Mouse (Mus musculus) CH12.LX (cell line): ENCODE measurements at regions not wholly inside any gene's neighbourhood (a gene's known extent, or its start where the extent isn't known, plus 50 kb on each side); places are given as distances from the start of the nearest gene placed in this dataset.

Experiments
- DNase-seq: peaks from one replicate; pipeline ENCODE4 v3.0.0-alpha.2; 2013; ENCODE audit errors: extremely low read depth
- H3K27ac ChIP-seq: 2 replicates; pipeline ENCODE4 v1.5.1; 2012; ENCODE audit warnings: low read depth, mild to moderate bottlenecking, control low read depth, moderate library complexity; ENCODE audit not compliant: insufficient read depth
- H3K27me3 ChIP-seq: replicated peaks from 2 replicates; pipeline ENCODE3; 2012; ENCODE audit warnings: inconsistent platforms
- H3K36me3 ChIP-seq, 2 experiments: replicated peaks in 1 of 2; 2 replicates each; pipeline versions ENCODE3 to v1.6.1; 2012; ENCODE audit warnings: inconsistent platforms in 1 of 2, low read length in 1 of 2, mild to moderate bottlenecking in 1 of 2, mixed read lengths in 1 of 2, moderate library complexity in 1 of 2; ENCODE audit not compliant: control insufficient read depth in 1 of 2, insufficient read depth in 1 of 2
- H3K4me1 ChIP-seq, 2 experiments: 2 replicates each; pipeline ENCODE4 v1.6.1; 2012; ENCODE audit warnings: inconsistent platforms in 1 of 2, moderate library complexity in 1 of 2; ENCODE audit not compliant: insufficient read depth in 2 of 2, control insufficient read depth in 1 of 2
- H3K4me2 ChIP-seq: 2 replicates; pipeline ENCODE4 v1.6.1; 2012; ENCODE audit warnings: low read depth, mild to moderate bottlenecking, control low read depth; ENCODE audit not compliant: poor library complexity, insufficient read depth, severe bottlenecking
- H3K4me3 ChIP-seq, 3 experiments: fragments of 150-350 bp in 1 of 3; sonication (generic) in 1 of 3; replicated peaks in 1 of 3; 2 replicates each; pipeline versions ENCODE3 to v1.5.1; 2011 to 2012; ENCODE audit warnings: low read depth in 2 of 3, low read length in 2 of 3, mild to moderate bottlenecking in 2 of 3, moderate library complexity in 2 of 3, control low read depth in 1 of 3, improper control_type of control experiment in 1 of 3, inconsistent platforms in 1 of 3, mixed read lengths in 1 of 3; ENCODE audit not compliant: poor library complexity in 1 of 3
- H3K79me2 ChIP-seq: replicated peaks from 2 replicates; pipeline ENCODE4 v1.6.1; 2012; ENCODE audit warnings: mild to moderate bottlenecking, moderate library complexity; ENCODE audit not compliant: control insufficient read depth, poor library complexity, insufficient read depth, severe bottlenecking; ENCODE audit errors: extremely low read depth
- H3K9ac ChIP-seq: 2 replicates; pipeline ENCODE4 v1.6.1; 2012; ENCODE audit warnings: low read depth, mild to moderate bottlenecking, control low read depth, moderate library complexity; ENCODE audit not compliant: insufficient read depth
- H3K9me3 ChIP-seq: replicated peaks from 2 replicates; pipeline ENCODE3; 2012; ENCODE audit warnings: low read length, inconsistent platforms, mixed read lengths
- BHLHE40 ChIP-seq: IDR thresholded peaks from 2 replicates; pipeline ENCODE4 v1.6.1; 2011; ENCODE audit warnings: mild to moderate bottlenecking, low read depth, low read length, improper control_type of control experiment
- GABPA ChIP-seq: IDR thresholded peaks from 2 replicates; pipeline ENCODE4 v1.6.1; 2012; ENCODE audit warnings: low read depth, low read length, improper control_type of control experiment, inconsistent platforms; ENCODE audit not compliant: insufficient replicate concordance
- IRF4 ChIP-seq: IDR thresholded peaks from 2 replicates; pipeline ENCODE4 v1.6.1; 2014; ENCODE audit warnings: low read depth, mild to moderate bottlenecking, inconsistent platforms, low read length, improper control_type of control experiment
- JUND ChIP-seq: conservative IDR thresholded peaks from 2 replicates; pipeline ENCODE4 v1.6.1; 2011; ENCODE audit warnings: low read depth, low read length, improper control_type of control experiment
- MAX ChIP-seq: IDR thresholded peaks from 2 replicates; pipeline ENCODE4 v1.6.1; 2011; ENCODE audit warnings: low read length, improper control_type of control experiment
- MXI1 ChIP-seq: IDR thresholded peaks from 2 replicates; pipeline ENCODE4 v1.6.1; 2011; ENCODE audit warnings: mild to moderate bottlenecking, low read depth, low read length, improper control_type of control experiment
- NELFE ChIP-seq: IDR thresholded peaks from 2 replicates; pipeline ENCODE4 v1.6.1; 2011; ENCODE audit warnings: low read depth, low read length, improper control_type of control experiment
- PAX5 ChIP-seq: IDR thresholded peaks from 2 replicates; pipeline ENCODE4 v1.6.1; 2012; ENCODE audit warnings: low read length, inconsistent platforms, mixed read lengths
- POLR2AphosphoS2 ChIP-seq: IDR thresholded peaks from 2 replicates; pipeline ENCODE4 v1.6.1; 2011; ENCODE audit warnings: low read depth, low read length, improper control_type of control experiment
- RAD21 ChIP-seq: IDR thresholded peaks from 2 replicates; pipeline ENCODE4 v1.6.1; 2011; ENCODE audit warnings: low read depth, mild to moderate bottlenecking, low read length, improper control_type of control experiment, moderate library complexity
- SMC3 ChIP-seq: IDR thresholded peaks from 2 replicates; pipeline ENCODE4 v1.6.1; 2011; ENCODE audit warnings: low read depth, low read length, improper control_type of control experiment
- TCF12 ChIP-seq: IDR thresholded peaks from 2 replicates; pipeline ENCODE4 v1.6.1; 2014; ENCODE audit warnings: low read depth, mild to moderate bottlenecking, inconsistent platforms, low read length, improper control_type of control experiment
- ZC3H11A ChIP-seq: IDR thresholded peaks from 2 replicates; pipeline ENCODE4 v1.6.1; 2012; ENCODE audit warnings: low read depth, mild to moderate bottlenecking, inconsistent platforms, low read length, improper control_type of control experiment
- ZMIZ1 ChIP-seq: IDR thresholded peaks from 2 replicates; pipeline ENCODE4 v1.6.1; 2012; ENCODE audit warnings: low read depth, mild to moderate bottlenecking, inconsistent platforms, low read length, improper control_type of control experiment
- dilution Hi-C: fragments of 300-500 bp; cut with MboI; formaldehyde crosslinking; loops from 2 replicates; pipeline ENCODE4 v1.14.3; 2020; ENCODE audit warnings: low sequenced_read_pairs; ENCODE audit not compliant: extremely low pct_unique_long_range_greater_than_20kb, extremely low pct_ligation_motif_present
- in situ Hi-C: fragments of 300-500 bp; cut with MboI; formaldehyde crosslinking; loops from 3 replicates; pipeline ENCODE4 v1.14.3; 2019; ENCODE audit warnings: low sequenced_read_pairs, low pct_ligation_motif_present, low pct_unique_long_range_greater_than_20kb, mixed read lengths

DNA sequence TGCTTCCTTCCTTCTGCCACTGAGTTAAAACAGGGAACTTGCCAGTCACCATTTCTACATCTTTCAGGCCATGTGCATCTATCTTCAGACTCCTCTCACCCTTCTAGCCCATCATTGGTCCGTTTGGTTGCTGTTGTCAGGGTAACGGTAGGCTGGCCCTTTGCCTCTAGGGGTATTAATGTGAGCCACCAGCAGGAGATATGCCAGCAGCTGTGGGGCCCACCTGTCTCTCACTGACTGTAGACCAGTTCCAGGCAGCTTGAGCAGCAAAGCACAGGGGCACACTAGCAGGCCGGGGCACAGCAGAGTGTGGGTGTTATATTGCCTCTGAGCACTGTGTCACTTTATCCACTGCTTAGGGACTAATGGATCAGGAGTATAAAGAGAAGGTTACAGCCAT, 91.3 kb downstream of the Cdc7 start:
- H3K79me2 ChIP-seq: no peaks in the 10 kb centered on the region
- TF ChIP-seq POLR2AphosphoS2 (no peak), IRF4 (no peak), NELFE (no peak), ZMIZ1 (no peak), SMC3 (no peak), JUND (no peak), RAD21 (no peak), PAX5 (no peak), BHLHE40 (no peak), MXI1 (no peak), ZC3H11A (no peak), GABPA (no peak), MAX (no peak), TCF12 (no peak)
- TF ChIP-seq, all 38 proteins: peak for 0
- DNase-seq: peak; percentile 6
- Histone ChIP-seq H3K9me3 (no peaks in the 10 kb centered on the region), H3K27me3 (no peaks in the 10 kb centered on the region), H3K36me3 (no peaks in the 10 kb centered on the region), H3K4me3 (no peak overlapping the region), H3K27ac (no peak overlapping the region), H3K4me2 (no peak overlapping the region), H3K9ac (no peak overlapping the region), H3K4me1 (peaks cover 0 to 10% of the 10 kb centered on the region in 2 experiments; a peak in 1 of 4 replicates)
- in situ Hi-C loops (no loop called here), dilution Hi-C loops (no loop called here)
